Mouse (Mus musculus): ENCODE data around the gene Mfsd4a. TPM values are rescaled to one million over a fixed set of nuclear protein-coding genes. Genes with fewer than 3 reads are reported as not detected.

The Mfsd4a gene
- polyA plus RNA-seq, 1 experiment, result 73.5 TPM

- H3K4me3 ChIP-seq (ENCODE audit: insufficient read depth, low read length), result no peak overlapping the region
- TF ChIP-seq CTCF (IDR thresholded peaks at IDR 0.05; ENCODE audit: extremely low read depth, insufficient read depth, low read length), result no peak
- no peak overlapping the region for H3K27ac ChIP-seq (ENCODE audit: insufficient read depth, low read length)
- peaks cover 3% of the 10 kb centered on the region; the same call in 1 of the 2 replicates for H3K4me1 ChIP-seq (ENCODE audit: control insufficient read depth, insufficient read depth, low read length)
Measured at GRCm38 (mm10) chr1:132099016-132099415, 31.2 kb upstream of the Mfsd4a start.

- Histone ChIP-seq H3K4me3 (ENCODE audit: insufficient read depth, low read length) (no peak overlapping the region), H3K27ac (ENCODE audit: insufficient read depth, low read length) (no peak overlapping the region), H3K4me1 (ENCODE audit: control insufficient read depth, insufficient read depth, low read length) (peaks cover 3% of the 10 kb centered on the region; the same call in 1 of the 2 replicates)
- no peak for TF ChIP-seq POLR2A (IDR thresholded peaks at IDR 0.05; ENCODE audit: extremely low read depth, insufficient read depth, low read length)
Measured at GRCm38 (mm10) chr1:132098076-132098475, 30.2 kb upstream of the Mfsd4a start.

GRCm38 (mm10) chr1:132095356-132096004 lies 27.6 kb upstream of the Mfsd4a start:
- H3K4me3 ChIP-seq (ENCODE audit: insufficient read depth, low read length), result no peak overlapping the region
- H3K27ac ChIP-seq (ENCODE audit: insufficient read depth, low read length), result no peak overlapping the region
- H3K4me1 ChIP-seq (ENCODE audit: control insufficient read depth, insufficient read depth, low read length), result peaks cover 3% of the 10 kb centered on the region; the same call in 1 of the 2 replicates
- TF ChIP-seq POLR2A (IDR thresholded peaks at IDR 0.05; ENCODE audit: extremely low read depth, insufficient read depth, low read length) (no peak), CTCF (IDR thresholded peaks at IDR 0.05; ENCODE audit: extremely low read depth, insufficient read depth, low read length) (no peak)

- Histone ChIP-seq H3K27ac (ENCODE audit: insufficient read depth, low read length) (no peak overlapping the region), H3K4me3 (ENCODE audit: insufficient read depth, low read length) (no peak overlapping the region), H3K4me1 (ENCODE audit: control insufficient read depth, insufficient read depth, low read length) (peaks cover 2% of the 10 kb centered on the region; the same call in 1 of the 2 replicates)
- TF ChIP-seq POLR2A (IDR thresholded peaks at IDR 0.05; ENCODE audit: extremely low read depth, insufficient read depth, low read length), result no peak
- no peak for TF ChIP-seq CTCF (IDR thresholded peaks at IDR 0.05; ENCODE audit: extremely low read depth, insufficient read depth, low read length)
Measured at GRCm38 (mm10) chr1:132093269-132093668, 25.4 kb upstream of the Mfsd4a start.

- TF ChIP-seq CTCF (IDR thresholded peaks at IDR 0.05; ENCODE audit: extremely low read depth, insufficient read depth, low read length) (no peak), POLR2A (IDR thresholded peaks at IDR 0.05; ENCODE audit: extremely low read depth, insufficient read depth, low read length) (no peak)
- peaks cover 2% of the 10 kb centered on the region; the same call in 1 of the 2 replicates for H3K4me1 ChIP-seq (ENCODE audit: control insufficient read depth, insufficient read depth, low read length)
- no peak overlapping the region for H3K27ac ChIP-seq (ENCODE audit: insufficient read depth, low read length)
- no peak overlapping the region for H3K4me3 ChIP-seq (ENCODE audit: insufficient read depth, low read length)
Measured at GRCm38 (mm10) chr1:132090266-132090665, 22.4 kb upstream of the Mfsd4a start.

- H3K4me3 ChIP-seq (ENCODE audit: insufficient read depth, low read length), result no peak overlapping the region
- no peak overlapping the region for H3K27ac ChIP-seq (ENCODE audit: insufficient read depth, low read length)
- no peak for TF ChIP-seq CTCF (IDR thresholded peaks at IDR 0.05; ENCODE audit: extremely low read depth, insufficient read depth, low read length)
- TF ChIP-seq POLR2A (IDR thresholded peaks at IDR 0.05; ENCODE audit: extremely low read depth, insufficient read depth, low read length), result no peak
- peaks cover 2% of the 10 kb centered on the region; the same call in 1 of the 2 replicates for H3K4me1 ChIP-seq (ENCODE audit: control insufficient read depth, insufficient read depth, low read length)
Measured at GRCm38 (mm10) chr1:132089767-132090166, 21.9 kb upstream of the Mfsd4a start.

GRCm38 (mm10) chr1:132088181-132088671 lies 20.4 kb upstream of the Mfsd4a start:
- TF ChIP-seq CTCF (IDR thresholded peaks at IDR 0.05; ENCODE audit: extremely low read depth, insufficient read depth, low read length), result no peak
- no peak for TF ChIP-seq POLR2A (IDR thresholded peaks at IDR 0.05; ENCODE audit: extremely low read depth, insufficient read depth, low read length)
- Histone ChIP-seq H3K4me1 (ENCODE audit: control insufficient read depth, insufficient read depth, low read length) (peaks cover 2% of the 10 kb centered on the region; the same call in 1 of the 2 replicates), H3K4me3 (ENCODE audit: insufficient read depth, low read length) (no peak overlapping the region), H3K27ac (ENCODE audit: insufficient read depth, low read length) (peak overlapping the region; percentile 16)

GRCm38 (mm10) chr1:132085181-132086049 lies 17.6 kb upstream of the Mfsd4a start:
- TF ChIP-seq POLR2A (IDR thresholded peaks at IDR 0.05; ENCODE audit: extremely low read depth, insufficient read depth, low read length), result no peak
- no peak for TF ChIP-seq CTCF (IDR thresholded peaks at IDR 0.05; ENCODE audit: extremely low read depth, insufficient read depth, low read length)
- no peak overlapping the region for H3K4me3 ChIP-seq (ENCODE audit: insufficient read depth, low read length)
- H3K4me1 ChIP-seq (ENCODE audit: control insufficient read depth, insufficient read depth, low read length), result peaks cover 2% of the 10 kb centered on the region; the same call in 1 of the 2 replicates
- no peak overlapping the region for H3K27ac ChIP-seq (ENCODE audit: insufficient read depth, low read length)

GRCm38 (mm10) chr1:132078413-132078812 lies 10.6 kb upstream of the Mfsd4a start:
- TF ChIP-seq CTCF (IDR thresholded peaks at IDR 0.05; ENCODE audit: extremely low read depth, insufficient read depth, low read length) (no peak), POLR2A (IDR thresholded peaks at IDR 0.05; ENCODE audit: extremely low read depth, insufficient read depth, low read length) (no peak)
- Histone ChIP-seq H3K4me3 (ENCODE audit: insufficient read depth, low read length) (no peak overlapping the region), H3K27ac (ENCODE audit: insufficient read depth, low read length) (no peak overlapping the region), H3K4me1 (ENCODE audit: control insufficient read depth, insufficient read depth, low read length) (no peaks in the 10 kb centered on the region)
